14 mouse cellular contexts compared by ENCODE assay signal in genomic region chr7:133313115-133313514, GRCm38 (mm10).
DNase-seq lines count a peak whose midpoint lies in the region; ATAC-seq lines count a peak whose summit lies in the region.
"Had no signal": no experiment of that assay in that cellular context is flagged by ENCODE, and none has a peak within 500 bp of the region (broad histone marks: within the 10 kb centered on the region; RNA-seq: fewer than 3 reads in every experiment).

No protein-coding gene starts in this region.

- no peaks in the 10 kb centered on the region for H3K9me3 ChIP-seq in hindbrain, embryonic 10.5 days
- no peaks in the 10 kb centered on the region for H3K9me3 ChIP-seq in hindbrain, embryonic 14.5 days (ENCODE audit: control insufficient read depth, low read length)
- H3K9me3 ChIP-seq: neural tube, embryonic 15.5 days; stomach, embryonic 15.5 days had no signal

- no peak for DNase-seq in hindbrain, embryonic 10.5 days (ENCODE audit: low spot score)
- no peak for DNase-seq in hindbrain, embryonic 14.5 days (ENCODE audit: low spot score)
- peak; percentile 8 for DNase-seq in right cerebral cortex, postnatal 14 days
- DNase-seq in right cerebral cortex, postnatal 25 days: no peak
- DNase-seq in cerebellum, adult 9-11 months: peak; percentile 54
- DNase-seq in retina, embryonic 14.5 days (ENCODE audit: low spot score): peak; percentile 35
- DNase-seq in left cerebral cortex, adult 8-10 months (ENCODE audit: low spot score in 2 of 2): no peak
- no peak for DNase-seq in heart, postnatal 4 days
- DNase-seq: kidney, postnatal 36 days; lung, postnatal 4 days had no signal

- WGBS in hindbrain, embryonic 10.5 days: 27% methylated on average over 5 of the region's 5 CpGs
- 16% methylated on average over 5 of the region's 5 CpGs for WGBS in hindbrain, embryonic 14.5 days

- H3K4me2 ChIP-seq in hindbrain, embryonic 14.5 days (replicated peaks): no peak overlapping the region
- H3K4me2 ChIP-seq: neural tube, embryonic 15.5 days; stomach, embryonic 15.5 days had no signal

- H3K9ac ChIP-seq in hindbrain, embryonic 14.5 days: no peak overlapping the region; the same call in 1 of the 2 replicates
- H3K9ac ChIP-seq: neural tube, embryonic 15.5 days; stomach, embryonic 15.5 days had no signal

- peaks cover 36% of the 10 kb centered on the region for H3K4me1 ChIP-seq in hindbrain, embryonic 10.5 days (replicated peaks)
- H3K4me1 ChIP-seq in hindbrain, embryonic 14.5 days (replicated peaks; ENCODE audit: control insufficient read depth, insufficient read depth, low read length): peaks cover 13% of the 10 kb centered on the region
- H3K4me1 ChIP-seq: stomach, embryonic 15.5 days had no signal

- 0 out of 2 replicates have a peak overlapping the region, but pooled peaks have one; percentile 2 for H3K27ac ChIP-seq in hindbrain, embryonic 10.5 days
- H3K27ac ChIP-seq in hindbrain, embryonic 14.5 days: no peak overlapping the region
- H3K27ac ChIP-seq: neural tube, embryonic 15.5 days; stomach, embryonic 15.5 days had no signal

- no peaks in the 10 kb centered on the region for H3K27me3 ChIP-seq in hindbrain, embryonic 10.5 days (ENCODE audit: insufficient read depth, poor library complexity, severe bottlenecking)
- H3K27me3 ChIP-seq in hindbrain, embryonic 14.5 days (ENCODE audit: control insufficient read depth, insufficient read depth, low read length): no peaks in the 10 kb centered on the region
- H3K27me3 ChIP-seq: neural tube, embryonic 15.5 days; stomach, embryonic 15.5 days had no signal

- no peak overlapping the region for H3K4me3 ChIP-seq in hindbrain, embryonic 10.5 days
- no peak overlapping the region for H3K4me3 ChIP-seq in hindbrain, embryonic 14.5 days (replicated peaks; ENCODE audit: low read length)
- H3K4me3 ChIP-seq: erythroblast, embryonic 14.5 days; neural tube, embryonic 15.5 days; stomach, embryonic 15.5 days had no signal

- H3K36me3 ChIP-seq in hindbrain, embryonic 10.5 days: no peaks in the 10 kb centered on the region
- no peaks in the 10 kb centered on the region for H3K36me3 ChIP-seq in hindbrain, embryonic 14.5 days (replicated peaks; ENCODE audit: control insufficient read depth, insufficient read depth)
- H3K36me3 ChIP-seq: neural tube, embryonic 15.5 days; stomach, embryonic 15.5 days had no signal

- no peak for ATAC-seq in hindbrain, embryonic 14.5 days (ENCODE audit: low FRiP score)
- ATAC-seq: intestine, postnatal 0 days had no signal

Comparison
In these comparisons a context has a peak if more than half of its experiments do, and no peak if none do; other contexts are left out.
1. DNase-seq: peak in right cerebral cortex, postnatal 14 days (single experiment), cerebellum, adult 9-11 months (single experiment) and retina, embryonic 14.5 days (single experiment); none in hindbrain, embryonic 10.5 days (single experiment), hindbrain, embryonic 14.5 days (single experiment), right cerebral cortex, postnatal 25 days (single experiment), left cerebral cortex, adult 8-10 months (0 of 2) and heart, postnatal 4 days (single experiment).